Mouse (Mus musculus): ENCODE results near the gene Ptp4a2.

Gene Ptp4a2

GRCm38 (mm10) chr4:129797985-129798384 is 13.0 kb upstream of the Ptp4a2 start:
- no peak for DNase-seq (ENCODE audit: low spot score in 2 of 2)

GRCm38 (mm10) chr4:129803368-129803767 is 7.7 kb upstream of the Ptp4a2 start:
- no peak for DNase-seq (ENCODE audit: low spot score in 2 of 2)

- no peak for DNase-seq (ENCODE audit: low spot score in 2 of 2)
These were observed 6.0 kb upstream of the Ptp4a2 start for GRCm38 (mm10) chr4:129805059-129805458.

- no peak for DNase-seq (ENCODE audit: low spot score in 2 of 2)
These were observed 818 bp downstream of the Ptp4a2 start for GRCm38 (mm10) chr4:129811605-129812468.

- no peak for DNase-seq (ENCODE audit: low spot score in 2 of 2)
These were observed 6.6 kb downstream of the Ptp4a2 start for GRCm38 (mm10) chr4:129817591-129817990.

GRCm38 (mm10) chr4:129818506-129819195 is 7.6 kb downstream of the Ptp4a2 start:
- DNase-seq (ENCODE audit: low spot score in 2 of 2): no peak

- DNase-seq (ENCODE audit: low spot score in 2 of 2): peak; percentile 79 to 90
These were observed 8.8 kb downstream of the Ptp4a2 start for GRCm38 (mm10) chr4:129819712-129820336.

- DNase-seq (ENCODE audit: low spot score in 2 of 2): peak; percentile 32 to 66
These were observed 9.5 kb downstream of the Ptp4a2 start for GRCm38 (mm10) chr4:129820417-129821086.

GRCm38 (mm10) chr4:129821087-129821616 is 10.1 kb downstream of the Ptp4a2 start:
- DNase-seq (ENCODE audit: low spot score in 2 of 2): no peak

- no peak for DNase-seq (ENCODE audit: low spot score in 2 of 2)
These were observed 11.3 kb downstream of the Ptp4a2 start for GRCm38 (mm10) chr4:129822324-129822723.

GRCm38 (mm10) chr4:129823216-129823810 is 12.3 kb downstream of the Ptp4a2 start:
- DNase-seq (ENCODE audit: low spot score in 2 of 2): no peak

GRCm38 (mm10) chr4:129827611-129828010 is 16.6 kb downstream of the Ptp4a2 start:
- no peak for DNase-seq (ENCODE audit: low spot score in 2 of 2)

GRCm38 (mm10) chr4:129828081-129828480 is 17.1 kb downstream of the Ptp4a2 start:
- DNase-seq (ENCODE audit: low spot score in 2 of 2): no peak

GRCm38 (mm10) chr4:129829799-129830198 is 18.8 kb downstream of the Ptp4a2 start:
- no peak for DNase-seq (ENCODE audit: low spot score in 2 of 2)

- DNase-seq (ENCODE audit: low spot score in 2 of 2): no peak
These were observed 19.4 kb downstream of the Ptp4a2 start for GRCm38 (mm10) chr4:129830343-129830944.

GRCm38 (mm10) chr4:129834581-129834980 is 23.6 kb downstream of the Ptp4a2 start:
- DNase-seq (ENCODE audit: low spot score in 2 of 2): no peak

GRCm38 (mm10) chr4:129835296-129835695 is 24.3 kb downstream of the Ptp4a2 start:
- no peak for DNase-seq (ENCODE audit: low spot score in 2 of 2)

- DNase-seq (ENCODE audit: low spot score in 2 of 2): no peak
These were observed 29.0 kb downstream of the Ptp4a2 start for GRCm38 (mm10) chr4:129839866-129840555.

- no peak for DNase-seq (ENCODE audit: low spot score in 2 of 2)
These were observed 35.8 kb downstream of the Ptp4a2 start for GRCm38 (mm10) chr4:129846823-129847222.

GRCm38 (mm10) chr4:129850491-129850890 is 39.5 kb downstream of the Ptp4a2 start:
- no peak for DNase-seq (ENCODE audit: low spot score in 2 of 2)

Measured in cerebellum, postnatal 4 days (tissue).